Comparison of ENCODE assay signal across 9 mouse cellular contexts in the genomic region with DNA sequence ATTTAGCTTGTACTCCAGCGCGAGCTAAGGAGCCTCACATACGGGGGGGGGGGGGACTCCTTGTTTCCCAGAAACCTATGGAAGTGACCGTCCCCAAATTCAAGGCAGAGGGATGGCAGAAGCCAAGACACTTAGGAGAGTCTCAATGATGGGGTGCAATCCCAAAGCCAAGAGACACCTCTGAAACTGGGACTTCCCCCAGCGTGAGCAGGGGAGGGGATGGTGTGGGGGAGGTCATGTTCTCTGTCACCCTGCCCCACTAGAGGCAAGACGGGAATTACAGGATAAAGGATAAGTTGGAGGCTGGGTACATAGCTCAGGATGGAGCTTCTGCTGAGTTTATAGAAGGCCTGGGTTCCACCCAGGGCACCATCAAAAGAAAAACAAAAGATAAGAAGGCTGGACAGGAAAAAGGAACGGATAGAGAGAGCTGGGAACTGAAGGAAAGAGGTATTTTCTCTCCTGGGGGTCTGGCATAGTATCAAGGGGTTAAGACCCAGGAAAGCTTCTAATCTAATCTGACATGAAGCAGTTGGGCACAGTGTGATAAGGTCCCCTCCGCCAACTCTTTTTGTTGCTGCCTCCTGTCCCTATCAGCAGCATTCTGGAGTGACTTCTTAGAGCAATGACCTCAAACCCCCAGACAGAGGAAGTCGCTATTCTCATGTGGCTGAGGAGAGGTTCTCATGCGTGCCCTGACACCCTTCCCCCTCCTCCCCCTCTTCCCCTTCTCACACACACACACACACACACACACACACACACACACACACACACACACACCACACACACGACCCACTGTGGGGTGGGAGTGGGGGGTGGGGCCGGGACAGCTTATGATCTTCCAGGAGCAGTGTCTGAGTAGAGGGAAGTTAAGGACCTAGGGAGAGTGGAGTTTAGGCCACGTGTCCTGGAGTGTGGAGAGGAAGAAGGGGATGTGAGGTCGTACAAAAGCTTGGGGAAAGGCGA. TPM values are rescaled to one million over a fixed set of nuclear protein-coding genes. Genes with fewer than 3 reads are reported as not detected.
A peak's percentile ranks its signal among the peaks of the same experiment; 100 is the strongest.
DNase-seq lines count a peak whose midpoint lies in the region; ATAC-seq and TF ChIP-seq lines count a peak whose summit lies in the region.
"Had no signal": no experiment of that assay in that cellular context is flagged by ENCODE, and none has a peak within 500 bp of the region (broad histone marks: within the 10 kb centered on the region; RNA-seq: fewer than 3 reads in every experiment).

No protein-coding gene starts in this region.

- TF ChIP-seq POLR2A in cortical plate, adult 2 months (IDR thresholded peaks at IDR 0.05; ENCODE audit: extremely low read depth, insufficient read depth, low read length): no peak

- H3K4me2 ChIP-seq in midbrain, embryonic 11.5 days: no peak overlapping the region
- H3K4me2 ChIP-seq in liver, embryonic 15.5 days: peak overlapping the region; percentile 60
- no peak overlapping the region for H3K4me2 ChIP-seq in forebrain, embryonic 11.5 days (ENCODE audit: low read depth, low read length, severe bottlenecking)
- H3K4me2 ChIP-seq in midbrain, embryonic 15.5 days: no peak overlapping the region
- H3K4me2 ChIP-seq in hindbrain, embryonic 13.5 days: no peak overlapping the region

- peaks cover 64% of the 10 kb centered on the region for H3K27me3 ChIP-seq in midbrain, embryonic 11.5 days (ENCODE audit: control insufficient read depth, insufficient read depth, low read length)
- peaks cover 82% of the 10 kb centered on the region for H3K27me3 ChIP-seq in midbrain, embryonic 10.5 days (ENCODE audit: low read depth, poor library complexity, severe bottlenecking)
- peaks cover 58% of the 10 kb centered on the region for H3K27me3 ChIP-seq in liver, embryonic 15.5 days
- peaks cover 58% of the 10 kb centered on the region for H3K27me3 ChIP-seq in forebrain, embryonic 11.5 days (ENCODE audit: control insufficient read depth, insufficient read depth, low read length)
- H3K27me3 ChIP-seq in midbrain, embryonic 15.5 days (replicated peaks): peaks cover 64% of the 10 kb centered on the region
- peaks cover 81% of the 10 kb centered on the region for H3K27me3 ChIP-seq in hindbrain, embryonic 13.5 days

- H3K9ac ChIP-seq in midbrain, embryonic 11.5 days (ENCODE audit: low read length): no peak overlapping the region
- H3K9ac ChIP-seq in liver, embryonic 15.5 days: peak overlapping the region; percentile 16; the same call in 1 of the 2 replicates
- no peak overlapping the region for H3K9ac ChIP-seq in forebrain, embryonic 11.5 days (ENCODE audit: low read length)
- H3K9ac ChIP-seq in midbrain, embryonic 15.5 days: no peak overlapping the region
- H3K9ac ChIP-seq in hindbrain, embryonic 13.5 days: no peak overlapping the region
- H3K9ac ChIP-seq: neural tube, embryonic 12.5 days had no signal

- ATAC-seq in midbrain, embryonic 11.5 days (ENCODE audit: low FRiP score): no peak
- peak; percentile 73 for ATAC-seq in liver, embryonic 15.5 days (ENCODE audit: insufficient read depth)
- ATAC-seq in forebrain, embryonic 11.5 days (replicated peaks; ENCODE audit: low FRiP score): no peak
- ATAC-seq in midbrain, embryonic 15.5 days (replicated peaks): no peak
- no peak for ATAC-seq in hindbrain, embryonic 13.5 days (ENCODE audit: low FRiP score)

- WGBS in midbrain, embryonic 11.5 days: 24% methylated on average over 15 of the region's 15 CpGs
- WGBS in midbrain, embryonic 10.5 days: 19% methylated on average over 15 of the region's 15 CpGs
- WGBS in liver, embryonic 15.5 days (ENCODE audit: insufficient replicate concordance): 4% methylated on average over 15 of the region's 15 CpGs
- WGBS in forebrain, embryonic 11.5 days: 19% methylated on average over 15 of the region's 15 CpGs
- 20% methylated on average over 15 of the region's 15 CpGs for WGBS in midbrain, embryonic 15.5 days
- WGBS in hindbrain, embryonic 13.5 days: 27% methylated on average over 15 of the region's 15 CpGs

- no peaks in the 10 kb centered on the region for H3K9me3 ChIP-seq in midbrain, embryonic 11.5 days (ENCODE audit: control insufficient read depth, low read length)
- no peaks in the 10 kb centered on the region for H3K9me3 ChIP-seq in midbrain, embryonic 10.5 days (replicated peaks)
- H3K9me3 ChIP-seq in liver, embryonic 15.5 days (replicated peaks): no peaks in the 10 kb centered on the region
- H3K9me3 ChIP-seq in forebrain, embryonic 11.5 days (ENCODE audit: control insufficient read depth, low read length): no peaks in the 10 kb centered on the region
- no peaks in the 10 kb centered on the region for H3K9me3 ChIP-seq in midbrain, embryonic 15.5 days
- no peaks in the 10 kb centered on the region for H3K9me3 ChIP-seq in hindbrain, embryonic 13.5 days
- H3K9me3 ChIP-seq: neural tube, embryonic 12.5 days had no signal

- no peaks in the 10 kb centered on the region for H3K36me3 ChIP-seq in midbrain, embryonic 11.5 days (ENCODE audit: control insufficient read depth, insufficient read depth, low read length)
- H3K36me3 ChIP-seq in midbrain, embryonic 10.5 days: no peaks in the 10 kb centered on the region
- H3K36me3 ChIP-seq in liver, embryonic 15.5 days (replicated peaks): peaks cover 16% of the 10 kb centered on the region
- H3K36me3 ChIP-seq in forebrain, embryonic 11.5 days (ENCODE audit: control insufficient read depth, insufficient read depth, low read length): no peaks in the 10 kb centered on the region
- no peaks in the 10 kb centered on the region for H3K36me3 ChIP-seq in midbrain, embryonic 15.5 days (replicated peaks)
- H3K36me3 ChIP-seq in hindbrain, embryonic 13.5 days: no peaks in the 10 kb centered on the region
- H3K36me3 ChIP-seq: neural tube, embryonic 12.5 days had no signal

- H3K4me3 ChIP-seq in midbrain, embryonic 11.5 days (ENCODE audit: low read depth, low read length): no peak overlapping the region
- no peak overlapping the region for H3K4me3 ChIP-seq in midbrain, embryonic 10.5 days
- H3K4me3 ChIP-seq in cortical plate, adult 2 months (ENCODE audit: insufficient read depth, low read length): no peak overlapping the region
- H3K4me3 ChIP-seq in liver, embryonic 15.5 days (replicated peaks): peak overlapping the region; percentile 17
- H3K4me3 ChIP-seq in forebrain, embryonic 11.5 days (ENCODE audit: low read depth, low read length): no peak overlapping the region
- H3K4me3 ChIP-seq in midbrain, embryonic 15.5 days: no peak overlapping the region
- no peak overlapping the region for H3K4me3 ChIP-seq in hindbrain, embryonic 13.5 days
- H3K4me3 ChIP-seq: neural tube, embryonic 12.5 days had no signal

- H3K4me1 ChIP-seq in midbrain, embryonic 11.5 days (ENCODE audit: control insufficient read depth, insufficient read depth, low read length): peaks cover 16% of the 10 kb centered on the region
- H3K4me1 ChIP-seq in midbrain, embryonic 10.5 days: peaks cover 62% of the 10 kb centered on the region
- H3K4me1 ChIP-seq in cortical plate, adult 2 months (ENCODE audit: control insufficient read depth, insufficient read depth, low read length): no peaks in the 10 kb centered on the region
- peaks cover 79% of the 10 kb centered on the region for H3K4me1 ChIP-seq in liver, embryonic 15.5 days (replicated peaks)
- H3K4me1 ChIP-seq in forebrain, embryonic 11.5 days (replicated peaks; ENCODE audit: control insufficient read depth, insufficient read depth, low read length): peaks cover 5% of the 10 kb centered on the region; the same call in 1 of the 2 replicates
- H3K4me1 ChIP-seq in midbrain, embryonic 15.5 days: peaks cover 28% of the 10 kb centered on the region
- peaks cover 44% of the 10 kb centered on the region for H3K4me1 ChIP-seq in hindbrain, embryonic 13.5 days (replicated peaks)

- DNase-seq in midbrain, embryonic 11.5 days (ENCODE audit: low spot score, missing footprints): peak; percentile 83
- DNase-seq in midbrain, embryonic 10.5 days (ENCODE audit: low spot score): no peak
- DNase-seq in thymus, postnatal 10 days (ENCODE audit: low spot score in 2 of 2): peak; percentile 75 to 76
- no peak for DNase-seq in forebrain, embryonic 11.5 days (ENCODE audit: low spot score)

- TF ChIP-seq CTCF in cortical plate, adult 2 months (IDR thresholded peaks at IDR 0.05; ENCODE audit: extremely low read depth, insufficient read depth, low read length): no peak

- no peak overlapping the region for H3K27ac ChIP-seq in midbrain, embryonic 11.5 days (ENCODE audit: low read depth, low read length)
- no peak overlapping the region for H3K27ac ChIP-seq in midbrain, embryonic 10.5 days (replicated peaks)
- H3K27ac ChIP-seq in cortical plate, adult 2 months (ENCODE audit: insufficient read depth, low read length): 0 out of 2 replicates have a peak overlapping the region, but pooled peaks have one; percentile 48
- H3K27ac ChIP-seq in liver, embryonic 15.5 days (replicated peaks): peak overlapping the region; percentile 66
- H3K27ac ChIP-seq in forebrain, embryonic 11.5 days (ENCODE audit: low read depth, low read length): no peak overlapping the region
- no peak overlapping the region for H3K27ac ChIP-seq in midbrain, embryonic 15.5 days
- H3K27ac ChIP-seq in hindbrain, embryonic 13.5 days: no peak overlapping the region
- H3K27ac ChIP-seq: neural tube, embryonic 12.5 days had no signal

RNA-seq across cellular contexts. Expression of gene Gngt2, which starts 2.0 kb away (rescaled TPM):
- polyA plus RNA-seq in midbrain, embryonic 11.5 days (2014; fragmentation: Nextera tagmentation; extraction: Ambion mirVana): 4.9 and 5.6 TPM in 2 replicates
- polyA plus RNA-seq in midbrain, embryonic 10.5 days (2016; fragmentation: Nextera tagmentation; extraction: Ambion mirVana): 4.4 and 6.1 TPM in 2 replicates
- 9.4 and 11.0 TPM in 2 replicates for polyA plus RNA-seq in cortical plate, adult 2 months (2012; rRNA removed)
- 20.1 and 22.1 TPM in 2 replicates for polyA plus RNA-seq in liver, embryonic 15.5 days (2015; fragmentation: Nextera tagmentation; extraction: Ambion mirVana)
- polyA plus RNA-seq in forebrain, embryonic 11.5 days (2014; fragmentation: Nextera tagmentation; extraction: Ambion mirVana): 3.5 and 5.1 TPM in 2 replicates
- 2.8 and 3.6 TPM in 2 replicates for polyA plus RNA-seq in midbrain, embryonic 15.5 days (2015; fragmentation: Nextera tagmentation; extraction: Ambion mirVana)
- 4.1 and 4.8 TPM in 2 replicates for polyA plus RNA-seq in hindbrain, embryonic 13.5 days (2015; fragmentation: Nextera tagmentation; extraction: Ambion mirVana)

RNA-seq across cellular contexts. Expression of gene Abi3, which starts 7.2 kb away (rescaled TPM):
- polyA plus RNA-seq in midbrain, embryonic 11.5 days (2014; fragmentation: Nextera tagmentation; extraction: Ambion mirVana): 1.2 and 2.1 TPM in 2 replicates
- polyA plus RNA-seq in midbrain, embryonic 10.5 days (2016; fragmentation: Nextera tagmentation; extraction: Ambion mirVana): 3.5 and 3.6 TPM in 2 replicates
- 9.6 and 11.8 TPM in 2 replicates for polyA plus RNA-seq in cortical plate, adult 2 months (2012; rRNA removed)
- polyA plus RNA-seq in liver, embryonic 15.5 days (2015; fragmentation: Nextera tagmentation; extraction: Ambion mirVana): 6.9 and 7.0 TPM in 2 replicates
- polyA plus RNA-seq in forebrain, embryonic 11.5 days (2014; fragmentation: Nextera tagmentation; extraction: Ambion mirVana): 0.97 and 1.1 TPM in 2 replicates
- 2.0 and 2.9 TPM in 2 replicates for polyA plus RNA-seq in midbrain, embryonic 15.5 days (2015; fragmentation: Nextera tagmentation; extraction: Ambion mirVana)
- 2.1 and 2.4 TPM in 2 replicates for polyA plus RNA-seq in hindbrain, embryonic 13.5 days (2015; fragmentation: Nextera tagmentation; extraction: Ambion mirVana)

RNA-seq across cellular contexts. Expression of gene Phospho1, which starts 10.7 kb away (rescaled TPM):
- not detected in 2 replicates for polyA plus RNA-seq in midbrain, embryonic 11.5 days (2014; fragmentation: Nextera tagmentation; extraction: Ambion mirVana)
- 0.30 TPM in 1 of 2 replicates, not detected in the other for polyA plus RNA-seq in midbrain, embryonic 10.5 days (2016; fragmentation: Nextera tagmentation; extraction: Ambion mirVana)
- polyA plus RNA-seq in cortical plate, adult 2 months (2012; rRNA removed): 72.8 and 74.3 TPM in 2 replicates
- 6.4 and 7.1 TPM in 2 replicates for polyA plus RNA-seq in liver, embryonic 15.5 days (2015; fragmentation: Nextera tagmentation; extraction: Ambion mirVana)
- 0.51 TPM in 1 of 2 replicates, not detected in the other for polyA plus RNA-seq in forebrain, embryonic 11.5 days (2014; fragmentation: Nextera tagmentation; extraction: Ambion mirVana)
- not detected in 2 replicates for polyA plus RNA-seq in midbrain, embryonic 15.5 days (2015; fragmentation: Nextera tagmentation; extraction: Ambion mirVana)
- polyA plus RNA-seq in hindbrain, embryonic 13.5 days (2015; fragmentation: Nextera tagmentation; extraction: Ambion mirVana): 0.39 TPM in 1 of 2 replicates, not detected in the other
- polyA plus RNA-seq: neural tube, embryonic 12.5 days had no signal

Comparison
In these comparisons a context has a peak if more than half of its experiments do, and no peak if none do; other contexts are left out.
1. DNase-seq: peak in midbrain, embryonic 11.5 days (single experiment) and thymus, postnatal 10 days (2 of 2); none in midbrain, embryonic 10.5 days (single experiment) and forebrain, embryonic 11.5 days (single experiment).
2. H3K27ac ChIP-seq: peak in cortical plate, adult 2 months (single experiment) and liver, embryonic 15.5 days (single experiment); none in midbrain, embryonic 11.5 days (single experiment), midbrain, embryonic 10.5 days (single experiment), forebrain, embryonic 11.5 days (single experiment), midbrain, embryonic 15.5 days (single experiment) and hindbrain, embryonic 13.5 days (single experiment).